Comparison of ENCODE assay signal across 16 mouse cellular contexts in genomic region chr11:53981396-53981795, GRCm38 (mm10).
"Had no signal": no experiment of that assay in that cellular context is flagged by ENCODE, and none has a peak within 500 bp of the region (broad histone marks: within the 10 kb centered on the region; RNA-seq: fewer than 3 reads in every experiment).

No protein-coding gene starts in this region.

- H3K9me3 ChIP-seq: neural tube, embryonic 13.5 days; neural tube, embryonic 15.5 days; stomach, embryonic 15.5 days had no signal

- H3K27me3 ChIP-seq: stomach, embryonic 15.5 days had no signal

- H3K9ac ChIP-seq: neural tube, embryonic 13.5 days; neural tube, embryonic 15.5 days; stomach, embryonic 15.5 days had no signal

- H3K4me3 ChIP-seq: neural tube, embryonic 13.5 days; neural tube, embryonic 15.5 days; stomach, embryonic 15.5 days had no signal

- DNase-seq: retina, postnatal 1 day; right cerebral cortex, adult 18-20 months; right cerebral cortex, postnatal 14 days; right cerebral cortex, postnatal 25 days; right cerebral cortex, postnatal 4 days; spleen, adult 18-20 months; thymus, adult 18-20 months; thymus, adult 2 months; thymus, postnatal 14 days; thymus, postnatal 25 days; thymus, postnatal 36 days; thymus, postnatal 4 days had no signal

- H3K36me3 ChIP-seq: neural tube, embryonic 13.5 days; neural tube, embryonic 15.5 days; stomach, embryonic 15.5 days had no signal

- H3K4me2 ChIP-seq: neural tube, embryonic 13.5 days; neural tube, embryonic 15.5 days; stomach, embryonic 15.5 days had no signal

- H3K27ac ChIP-seq: neural tube, embryonic 13.5 days; neural tube, embryonic 15.5 days; stomach, embryonic 15.5 days; stomach, postnatal 0 days had no signal
